Mouse (Mus musculus): ENCODE data around the gene Gm10717. TPM values are rescaled to one million over a fixed set of nuclear protein-coding genes. Genes with fewer than 3 reads are reported as not detected.

The Gm10717 gene
- not detected for polyA plus RNA-seq (2014; fragmentation: Illumina TruSeq; extraction: RNeasy Lipid Tissue Mini Kit (QIAGEN cat#74804); ENCODE audit: low read depth, low replicate concordance)

DNA sequence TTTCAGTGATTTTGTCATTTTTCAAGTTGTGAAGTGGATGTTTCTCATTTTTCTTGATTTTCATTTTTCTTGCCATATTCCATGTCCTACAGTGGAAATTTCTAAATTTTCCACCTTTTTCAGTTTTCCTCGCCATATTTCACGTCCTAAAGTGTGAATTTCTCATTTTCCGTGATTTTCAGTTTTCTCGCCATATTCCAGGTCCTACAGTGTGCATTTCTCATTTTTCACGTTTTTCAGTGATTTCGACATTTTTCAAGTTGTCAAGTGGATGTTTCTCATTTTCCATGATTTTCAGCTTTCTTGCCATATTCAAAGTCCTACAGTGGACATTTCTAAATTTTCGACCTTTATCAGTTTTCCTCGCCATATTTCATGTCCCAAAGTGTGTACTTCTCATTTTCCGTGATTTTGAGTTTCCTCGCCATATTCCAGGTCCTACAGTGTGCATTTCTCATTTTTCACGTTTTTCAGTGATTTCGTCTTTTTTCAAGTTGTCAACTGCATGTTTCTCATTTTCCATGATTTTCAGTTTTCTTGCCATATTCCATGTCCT, at the start of gene Gm10717:
Gm10717 (plus strand) TSS at position 506 of the 556 bp plus-strand sequence.

DNA sequence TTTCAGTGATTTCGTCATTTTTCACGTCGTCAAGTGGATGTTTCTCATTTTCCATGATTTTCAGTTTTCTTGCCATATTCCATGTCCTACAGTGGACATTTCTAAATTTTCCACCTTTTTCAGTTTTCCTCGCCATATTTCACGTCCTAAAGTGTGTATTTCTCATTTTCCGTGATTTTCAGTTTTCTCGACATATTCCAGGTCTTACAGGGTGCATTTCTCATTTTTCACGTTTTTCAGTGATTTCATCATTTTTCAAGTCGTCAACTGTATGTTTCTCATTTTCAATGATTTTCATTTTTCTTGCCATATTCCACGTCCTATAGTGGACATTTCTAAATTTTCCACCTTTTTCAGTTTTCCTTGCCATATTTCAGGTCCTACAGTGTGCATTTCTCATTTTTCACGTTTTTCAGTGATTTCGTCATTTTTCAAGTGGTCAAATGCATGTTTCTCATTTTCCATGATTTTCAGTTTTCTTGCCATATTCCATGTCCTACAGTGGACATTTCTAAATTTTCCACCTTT, 24.7 kb upstream of the Gm10717 start, which contains the start of gene Gm10722:
Gm10722 (plus strand) TSS at position 478 of the 528 bp plus-strand sequence.

DNA sequence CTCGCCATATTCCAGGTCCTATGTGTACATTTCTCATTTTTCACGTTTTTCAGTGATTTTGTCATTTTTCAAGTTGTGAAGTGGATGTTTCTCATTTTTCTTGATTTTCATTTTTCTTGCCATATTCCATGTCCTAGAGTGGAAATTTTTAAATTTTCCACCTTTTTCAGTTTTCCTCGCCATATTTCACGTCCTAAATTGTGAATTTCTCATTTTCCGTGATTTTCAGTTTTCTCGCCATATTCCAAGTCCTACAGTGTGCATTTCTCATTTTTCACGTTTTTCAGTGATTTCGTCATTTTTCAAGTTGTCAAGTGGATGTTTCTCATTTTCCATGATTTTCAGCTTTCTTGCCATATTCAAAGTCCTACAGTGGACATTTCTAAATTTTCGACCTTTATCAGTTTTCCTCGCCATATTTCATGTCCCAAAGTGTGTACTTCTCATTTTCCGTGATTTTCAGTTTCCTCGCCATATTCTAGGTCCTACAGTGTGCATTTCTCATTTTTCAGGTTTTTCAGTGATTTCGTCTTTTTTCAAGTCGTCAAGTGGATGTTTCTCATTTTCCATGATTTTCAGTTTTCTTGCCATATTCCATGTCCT, 22.3 kb upstream of the Gm10717 start, which contains the start of gene Gm11168:
Gm11168 (plus strand) TSS at position 553 of the 603 bp plus-strand sequence.

DNA sequence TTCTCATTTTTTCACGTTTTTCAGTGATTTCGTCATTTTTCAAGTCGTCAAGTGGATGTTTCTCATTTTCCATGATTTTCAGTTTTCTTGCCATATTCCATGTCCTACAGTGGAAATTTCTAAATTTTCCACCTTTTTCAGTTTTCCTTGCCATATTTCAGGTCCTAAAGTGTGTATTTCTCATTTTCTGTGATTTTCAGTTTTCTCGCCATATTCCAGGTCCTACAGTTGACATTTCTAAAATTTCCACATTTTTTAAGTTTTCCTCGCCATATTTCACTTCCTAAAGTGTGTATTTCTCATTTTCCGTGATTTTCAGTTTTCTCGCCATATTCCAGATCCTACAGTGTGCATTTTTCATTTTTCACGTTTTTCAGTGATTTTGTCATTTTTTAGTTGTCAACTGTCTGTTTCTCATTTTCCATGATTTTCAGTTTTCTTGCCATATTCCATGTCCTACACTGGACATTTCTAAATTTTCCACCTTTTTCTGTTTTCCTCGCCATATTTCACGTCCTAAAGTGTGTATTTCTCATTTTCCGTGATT, 12.4 kb upstream of the Gm10717 start, which contains the start of gene Gm10721:
Gm10721 (plus strand) TSS at position 408 of the 547 bp plus-strand sequence.

DNA sequence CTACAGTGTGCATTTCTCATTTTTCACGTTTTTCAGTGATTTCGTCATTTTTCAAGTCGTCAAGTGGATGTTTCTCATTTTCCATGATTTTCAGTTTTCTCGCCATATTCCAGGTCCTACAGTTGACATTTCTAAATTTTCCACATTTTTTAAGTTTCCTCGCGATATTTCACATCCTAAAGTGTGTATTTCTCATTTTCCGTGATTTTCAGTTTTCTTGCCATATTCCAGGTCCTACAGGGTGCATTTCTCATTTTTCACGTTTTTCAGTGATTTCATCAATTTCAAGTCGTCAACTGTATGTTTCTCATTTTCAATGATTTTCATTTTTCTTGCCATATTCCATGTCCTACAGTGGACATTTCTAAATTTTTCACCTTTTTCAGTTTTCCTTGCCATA, 9.9 kb upstream of the Gm10717 start, which contains the start of gene Gm10720:
Gm10720 (plus strand) TSS at position 301 of the 400 bp plus-strand sequence.

DNA sequence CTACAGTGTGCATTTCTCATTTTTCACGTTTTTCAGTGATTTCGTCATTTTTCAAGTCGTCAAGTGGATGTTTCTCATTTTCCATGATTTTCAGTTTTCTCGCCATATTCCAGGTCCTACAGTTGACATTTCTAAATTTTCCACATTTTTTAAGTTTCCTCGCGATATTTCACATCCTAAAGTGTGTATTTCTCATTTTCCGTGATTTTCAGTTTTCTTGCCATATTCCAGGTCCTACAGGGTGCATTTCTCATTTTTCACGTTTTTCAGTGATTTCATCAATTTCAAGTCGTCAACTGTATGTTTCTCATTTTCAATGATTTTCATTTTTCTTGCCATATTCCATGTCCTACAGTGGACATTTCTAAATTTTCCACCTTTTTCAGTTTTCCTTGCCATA, 8.1 kb upstream of the Gm10717 start, which contains the start of gene Gm10719:
Gm10719 (plus strand) TSS at position 301 of the 400 bp plus-strand sequence.

DNA sequence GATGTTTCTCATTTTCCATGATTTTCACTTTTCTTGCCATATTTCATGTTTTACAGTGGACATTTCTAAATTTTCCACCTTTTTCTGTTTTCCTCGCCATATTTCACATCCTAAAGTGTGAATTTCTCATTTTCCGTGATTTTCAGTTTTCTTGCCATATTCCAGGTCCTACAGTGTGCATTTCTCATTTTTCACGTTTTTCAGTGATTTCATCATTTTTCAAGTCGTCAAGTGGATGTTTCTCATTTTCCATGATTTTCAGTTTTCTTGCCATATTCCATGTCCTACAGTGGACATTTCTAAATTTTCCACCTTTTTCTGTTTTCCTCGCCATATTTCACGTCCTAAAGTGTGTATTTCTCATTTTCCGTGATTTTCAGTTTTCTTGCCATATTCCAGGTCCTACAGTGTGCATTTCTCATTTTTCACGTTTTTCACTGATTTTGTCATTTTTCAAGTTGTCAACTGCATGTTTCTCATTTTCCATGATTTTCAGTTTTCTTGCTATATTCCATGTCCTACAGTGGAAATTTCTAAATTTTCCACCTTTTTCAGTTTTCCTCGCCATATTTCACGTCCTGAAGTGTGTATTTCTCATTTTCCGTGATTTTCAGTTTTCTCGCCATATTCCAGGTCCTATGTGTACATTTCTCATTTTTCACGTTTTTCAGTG, 1.8 kb upstream of the Gm10717 start, which contains the start of gene Gm10718:
Gm10718 (plus strand) TSS at position 236 of the 673 bp plus-strand sequence.

DNA sequence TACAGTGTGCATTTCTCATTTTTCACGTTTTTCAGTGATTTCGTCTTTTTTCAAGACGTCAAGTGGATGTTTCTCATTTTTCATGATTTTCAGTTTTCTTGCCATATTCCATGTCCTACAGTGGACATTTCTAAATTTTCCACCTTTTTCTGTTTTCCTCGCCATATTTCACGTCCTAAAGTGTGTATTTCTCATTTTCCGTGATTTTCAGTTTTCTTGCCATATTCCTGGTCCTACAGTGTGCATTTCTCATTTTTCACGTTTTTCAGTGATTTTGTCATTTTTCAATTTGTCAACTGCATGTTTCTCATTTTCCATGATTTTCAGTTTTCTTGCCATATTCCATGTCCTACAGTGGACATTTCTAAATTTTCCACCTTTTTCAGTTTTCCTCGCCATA, 9.1 kb downstream of the Gm10717 start, which contains the start of gene Gm17535:
Gm17535 (plus strand) TSS at position 301 of the 400 bp plus-strand sequence.

DNA sequence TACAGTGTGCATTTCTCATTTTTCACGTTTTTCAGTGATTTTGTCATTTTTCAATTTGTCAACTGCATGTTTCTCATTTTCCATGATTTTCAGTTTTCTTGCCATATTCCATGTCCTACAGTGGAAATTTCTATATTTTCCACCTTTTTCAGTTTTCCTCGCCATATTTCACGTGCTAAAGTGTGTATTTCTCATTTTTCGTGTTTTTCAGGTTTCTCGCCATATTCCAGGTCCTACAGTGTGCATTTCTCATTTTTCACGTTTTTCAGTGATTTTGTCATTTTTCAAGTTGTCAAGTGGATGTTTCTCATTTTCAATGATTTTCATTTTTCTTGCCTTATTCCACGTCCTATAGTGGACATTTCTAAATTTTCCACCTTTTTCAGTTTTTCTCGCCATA, 11.4 kb downstream of the Gm10717 start, which contains the start of gene Gm10715:
Gm10715 (plus strand) TSS at position 301 of the 400 bp plus-strand sequence.

Other genes with a start within 250 kb of the Gm10717 start
- not detected for gene Gm10722, start 24.5 kb upstream of the Gm10717 start, polyA plus RNA-seq (2014; fragmentation: Illumina TruSeq; extraction: RNeasy Lipid Tissue Mini Kit (QIAGEN cat#74804); ENCODE audit: low read depth, low replicate concordance)
- gene Gm11168, start 22.1 kb upstream of the Gm10717 start, polyA plus RNA-seq (2014; fragmentation: Illumina TruSeq; extraction: RNeasy Lipid Tissue Mini Kit (QIAGEN cat#74804); ENCODE audit: low read depth, low replicate concordance): not detected
- gene Gm10721, start 12.3 kb upstream of the Gm10717 start, polyA plus RNA-seq (2014; fragmentation: Illumina TruSeq; extraction: RNeasy Lipid Tissue Mini Kit (QIAGEN cat#74804); ENCODE audit: low read depth, low replicate concordance): not detected
- not detected for gene Gm10720, start 9.8 kb upstream of the Gm10717 start, polyA plus RNA-seq (2014; fragmentation: Illumina TruSeq; extraction: RNeasy Lipid Tissue Mini Kit (QIAGEN cat#74804); ENCODE audit: low read depth, low replicate concordance)
- not detected for gene Gm10719, start 8.0 kb upstream of the Gm10717 start, polyA plus RNA-seq (2014; fragmentation: Illumina TruSeq; extraction: RNeasy Lipid Tissue Mini Kit (QIAGEN cat#74804); ENCODE audit: low read depth, low replicate concordance)
- gene Gm10718, start 1.9 kb upstream of the Gm10717 start, polyA plus RNA-seq (2014; fragmentation: Illumina TruSeq; extraction: RNeasy Lipid Tissue Mini Kit (QIAGEN cat#74804); ENCODE audit: low read depth, low replicate concordance): not detected
- gene Gm17535, start 9.2 kb downstream of the Gm10717 start, polyA plus RNA-seq (2014; fragmentation: Illumina TruSeq; extraction: RNeasy Lipid Tissue Mini Kit (QIAGEN cat#74804); ENCODE audit: low read depth, low replicate concordance): not detected
- not detected for gene Gm10715, start 11.5 kb downstream of the Gm10717 start, polyA plus RNA-seq (2014; fragmentation: Illumina TruSeq; extraction: RNeasy Lipid Tissue Mini Kit (QIAGEN cat#74804); ENCODE audit: low read depth, low replicate concordance)